Mouse (Mus musculus) kidney, postnatal 4 days (tissue): ENCODE data around the gene Ppp1r7.
"Not testable (repeated sequence)": the region's sequence is repeated elsewhere in the genome, so short reads cannot be mapped to it uniquely, and the experiment has no call there.

Experiments
- DNase-seq, 2 experiments: peaks; one replicate each; pipeline ENCODE4 v3.0.0; 2021; ENCODE audit warnings: mixed read lengths in 2 of 2

Ppp1r7 gene

GRCm38 (mm10) chr1:93342648-93343503 is at the start of gene Ppp1r7, which contains the start of gene Pask:
Gene Ppp1r7 (plus strand): TSS chr1:93342854.
Gene Pask (minus strand): TSS chr1:93343482.
- peak; percentile 96 to 97 for DNase-seq

GRCm38 (mm10) chr1:93294491-93294890 is 48.2 kb upstream of the Ppp1r7 start:
- not testable (repeated sequence) for DNase-seq

GRCm38 (mm10) chr1:93299791-93300190 is 42.9 kb upstream of the Ppp1r7 start:
- DNase-seq, result no peak

- no peak for DNase-seq
These were observed 42.1 kb upstream of the Ppp1r7 start for GRCm38 (mm10) chr1:93300578-93300977.

- DNase-seq, result peak; percentile 88 to 90
These were observed 36.9 kb upstream of the Ppp1r7 start, which contains the start of gene Mterf4 for GRCm38 (mm10) chr1:93305581-93306337. Gene Mterf4 (minus strand): TSS chr1:93305915.

GRCm38 (mm10) chr1:93323973-93324372 is 18.7 kb upstream of the Ppp1r7 start:
- no peak for DNase-seq

GRCm38 (mm10) chr1:93326446-93326845 is 16.2 kb upstream of the Ppp1r7 start:
- no peak for DNase-seq

- DNase-seq, result no peak
These were observed 8.0 kb upstream of the Ppp1r7 start for GRCm38 (mm10) chr1:93334621-93335020.

- DNase-seq, result peak; percentile 95 to 97
These were observed 922 bp downstream of the Ppp1r7 start for GRCm38 (mm10) chr1:93343504-93344047.

- DNase-seq, result no peak
These were observed 4.5 kb downstream of the Ppp1r7 start for GRCm38 (mm10) chr1:93347176-93347575.

- no peak for DNase-seq
These were observed 7.0 kb downstream of the Ppp1r7 start for GRCm38 (mm10) chr1:93349701-93350100.

GRCm38 (mm10) chr1:93352724-93353123 is 10.1 kb downstream of the Ppp1r7 start:
- no peak for DNase-seq

- no peak for DNase-seq
These were observed 20.0 kb downstream of the Ppp1r7 start for GRCm38 (mm10) chr1:93362661-93363060.

- no peak for DNase-seq
These were observed 23.0 kb downstream of the Ppp1r7 start for GRCm38 (mm10) chr1:93365641-93366040.

- DNase-seq, result no peak
These were observed 31.0 kb downstream of the Ppp1r7 start, which contains the start of gene Ano7 for GRCm38 (mm10) chr1:93373665-93374064. Gene Ano7 (plus strand): TSS chr1:93373930.

- no peak for DNase-seq
These were observed 34.7 kb downstream of the Ppp1r7 start for GRCm38 (mm10) chr1:93377307-93377706.

GRCm38 (mm10) chr1:93379117-93379516 is 36.5 kb downstream of the Ppp1r7 start:
- DNase-seq, result no peak

- no peak for DNase-seq
These were observed 44.5 kb downstream of the Ppp1r7 start for GRCm38 (mm10) chr1:93387198-93387597.

- no peak for DNase-seq
These were observed 46.3 kb downstream of the Ppp1r7 start for GRCm38 (mm10) chr1:93388906-93389305.

GRCm38 (mm10) chr1:93401191-93402052 is 58.8 kb downstream of the Ppp1r7 start:
- peak; percentile 25 to 47 for DNase-seq

GRCm38 (mm10) chr1:93403403-93403802 is 60.7 kb downstream of the Ppp1r7 start:
- DNase-seq, result no peak
